16 mouse cellular contexts compared by ENCODE assay signal in genomic region chr10:64305802-64306201, GRCm38 (mm10).
"Had no signal": no experiment of that assay in that cellular context is flagged by ENCODE, and none has a peak within 500 bp of the region (broad histone marks: within the 10 kb centered on the region; RNA-seq: fewer than 3 reads in every experiment).

No protein-coding gene starts in this region.

- H3K4me3 ChIP-seq: left cerebral cortex, adult 2 months; liver, embryonic 13.5 days; stomach, embryonic 15.5 days had no signal

- H3K27ac ChIP-seq: left cerebral cortex, adult 2 months; liver, embryonic 13.5 days; stomach, embryonic 15.5 days had no signal

- DNase-seq: kidney, adult 18-20 months; kidney, adult 9 months; kidney, postnatal 14 days; kidney, postnatal 4 days; liver, embryonic 13.5 days; lung, adult 2 months; lung, postnatal 14 days; lung, postnatal 4 days; midbrain, embryonic 14.5 days; right cerebral cortex, postnatal 14 days; spleen, adult 18-20 months; thymus, adult 18-20 months; thymus, postnatal 36 days had no signal

- ATAC-seq: intestine, embryonic 16.5 days had no signal
